Mouse (Mus musculus) liver, postnatal 0 days (tissue): ENCODE measurements around the gene Gm49721.
"Not testable (repeated sequence)": the region's sequence is repeated elsewhere in the genome, so short reads cannot be mapped to it uniquely, and the experiment has no call there.

Experiments used
- CTCF ChIP-seq: sonication (generic); IDR thresholded peaks from 2 replicates; pipeline ENCODE4 v1.5.1; 2016; ENCODE audit warnings: antibody characterized with exemption, low read depth
- EP300 ChIP-seq: IDR thresholded peaks from 2 replicates; pipeline ENCODE4 v1.6.1; 2016; ENCODE audit warnings: antibody characterized with exemption, low read depth, mild to moderate bottlenecking

- TF ChIP-seq EP300, CTCF: not testable (repeated sequence)
Measured at GRCm38 (mm10) chr17:6979380-6979779, 676 bp downstream of the Gm49721 start.
